Mouse (Mus musculus) adrenal gland, postnatal 4 days (tissue): Measurements from ENCODE around the gene Oscar. TPM values are rescaled to one million over a fixed set of nuclear protein-coding genes. Genes with fewer than 3 reads are reported as not detected.
A peak's percentile ranks its signal among the peaks of the same experiment; 100 is the strongest.

Experiments
- DNase-seq, 2 experiments: peaks; one replicate each; pipeline ENCODE4 v3.0.0; 2021 to 2022; ENCODE audit warnings: low spot score in 2 of 2, mixed read lengths in 2 of 2
- long read RNA-seq, 2 experiments: library from polyadenylated mRNA; stranded (forward); transcript quantifications; one replicate each; pipeline ENCODE4 v2.0.0; 2021
- total RNA-seq, 2 experiments: library from RNA; stranded (reverse); gene quantifications; 2 replicates each; pipeline ENCODE4 v1.2.3; 2021

The Oscar gene
- under 1 TPM; 0.28 TPM for total RNA-seq
- long read RNA-seq, experiment 1 = 0 reads
- long read RNA-seq, experiment 2 = 0 reads

DNA sequence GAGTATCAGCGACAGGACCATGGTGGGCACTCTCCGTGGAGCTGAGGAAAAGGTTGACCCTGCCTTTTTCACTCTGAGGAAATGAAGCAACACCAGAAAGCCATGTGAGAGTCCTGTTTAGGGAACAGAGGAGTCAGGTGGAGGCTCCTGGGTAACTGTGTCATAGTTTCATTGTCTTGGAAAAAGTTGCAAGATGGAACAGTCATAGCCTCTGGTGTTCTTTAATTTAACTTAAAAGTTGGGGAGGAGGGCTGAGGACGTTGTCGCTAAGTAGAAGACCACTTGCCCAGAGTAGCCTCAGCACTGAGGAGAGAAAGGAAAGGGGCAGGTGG, at the start of gene Oscar:
Gene Oscar (minus strand): TSS at position 101 of the 332 bp plus-strand sequence.
- DNase-seq = no peak

DNA sequence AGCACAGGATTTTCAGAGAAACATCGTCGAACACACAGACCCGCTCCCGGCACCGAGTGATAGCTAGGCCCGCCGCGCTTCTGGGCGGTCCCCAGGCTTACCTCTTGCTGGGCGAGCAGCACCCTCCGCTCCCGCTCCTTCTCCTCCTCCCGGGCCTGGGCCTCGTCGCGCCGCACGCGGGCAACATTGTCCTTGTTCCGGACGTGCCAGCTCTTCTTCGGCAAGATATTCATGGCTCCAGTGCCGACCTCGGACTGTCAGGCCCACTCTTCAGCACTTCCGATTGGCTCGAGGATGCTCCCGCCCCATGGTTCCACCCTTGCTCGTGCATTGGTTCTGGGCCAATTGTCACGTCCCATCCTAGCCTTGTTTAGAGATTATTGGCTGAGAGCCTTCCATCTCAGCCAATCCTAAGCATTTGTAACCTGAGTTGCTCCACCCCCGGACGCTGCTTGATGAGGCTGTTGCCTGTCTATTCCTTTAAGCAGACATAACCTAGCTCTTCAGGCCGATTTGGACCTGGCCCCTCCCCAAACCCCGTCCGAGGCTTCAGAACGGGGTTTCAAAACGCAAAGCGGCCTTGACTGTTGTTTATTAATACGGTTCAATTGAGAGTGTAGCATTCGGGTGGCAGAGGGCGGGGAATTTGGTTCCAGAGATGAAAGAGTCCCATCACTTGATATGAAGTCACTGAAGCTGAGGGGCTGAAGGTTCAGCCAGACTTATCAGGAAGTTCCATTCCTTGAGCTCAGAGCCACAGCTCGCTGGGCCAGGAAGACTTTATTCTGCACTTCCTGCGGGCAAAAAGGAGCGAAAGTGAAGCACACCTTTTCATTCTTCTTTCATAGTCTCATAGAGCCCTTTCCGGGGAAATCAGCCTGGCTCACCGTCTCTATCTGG, 49.5 kb upstream of the Oscar start, which contains the start of gene Leng1:
Gene Leng1 (minus strand): TSS at position 626 of the 900 bp plus-strand sequence.
- peak; percentile 79 to 91 for DNase-seq

DNA sequence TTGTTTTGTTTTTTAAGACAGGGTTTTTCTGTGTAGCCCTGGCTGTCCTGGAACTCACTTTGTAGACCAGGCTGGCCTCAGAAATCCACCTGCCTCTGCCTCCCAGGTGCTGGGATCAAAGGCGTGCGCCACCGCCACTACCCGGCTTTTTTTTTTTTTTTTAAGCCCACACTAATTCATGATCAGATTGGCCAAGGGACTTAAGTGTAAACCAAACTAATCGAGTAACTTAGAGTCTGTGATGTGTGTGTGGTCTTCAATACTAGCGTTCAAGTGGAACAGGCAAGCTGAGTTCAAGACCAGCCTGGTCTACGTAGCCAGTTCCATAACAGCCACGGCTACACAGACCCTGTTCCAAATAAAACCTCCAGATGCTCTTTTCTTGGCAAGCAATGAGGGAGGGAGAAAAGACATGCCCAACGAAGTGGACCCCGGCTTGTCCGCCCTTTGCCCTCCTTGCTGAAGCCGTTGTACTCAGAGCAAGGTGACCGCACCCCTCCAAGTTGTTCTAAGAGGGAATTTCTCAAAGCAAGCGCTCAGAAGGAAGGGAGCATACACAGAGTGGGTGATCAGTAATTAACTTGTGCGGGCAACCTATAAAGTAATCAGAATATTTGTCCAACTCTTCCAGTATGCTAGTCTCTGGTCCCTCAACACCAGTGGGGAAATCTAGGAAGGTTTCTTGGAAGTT, 48.7 kb upstream of the Oscar start:
- no peak for DNase-seq

DNA sequence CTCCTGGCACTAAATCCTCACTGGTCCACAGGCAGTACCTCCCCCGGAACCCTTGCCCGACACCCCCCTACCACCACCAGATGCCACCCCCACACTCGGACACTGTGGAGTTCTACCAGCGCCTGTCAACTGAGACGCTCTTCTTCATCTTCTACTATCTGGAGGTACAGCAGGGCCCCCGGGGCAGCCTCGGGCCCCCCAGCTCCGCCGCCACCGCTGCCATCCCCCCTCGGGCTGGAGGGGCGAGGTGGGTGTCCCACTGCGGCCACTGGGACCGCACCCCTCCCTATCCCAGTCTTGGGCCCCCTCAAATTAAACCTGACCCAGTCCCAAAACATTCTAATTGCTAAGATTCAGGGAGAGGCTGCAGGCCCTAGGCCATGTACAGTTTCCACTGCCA, 42.6 kb upstream of the Oscar start:
- no peak for DNase-seq

DNA sequence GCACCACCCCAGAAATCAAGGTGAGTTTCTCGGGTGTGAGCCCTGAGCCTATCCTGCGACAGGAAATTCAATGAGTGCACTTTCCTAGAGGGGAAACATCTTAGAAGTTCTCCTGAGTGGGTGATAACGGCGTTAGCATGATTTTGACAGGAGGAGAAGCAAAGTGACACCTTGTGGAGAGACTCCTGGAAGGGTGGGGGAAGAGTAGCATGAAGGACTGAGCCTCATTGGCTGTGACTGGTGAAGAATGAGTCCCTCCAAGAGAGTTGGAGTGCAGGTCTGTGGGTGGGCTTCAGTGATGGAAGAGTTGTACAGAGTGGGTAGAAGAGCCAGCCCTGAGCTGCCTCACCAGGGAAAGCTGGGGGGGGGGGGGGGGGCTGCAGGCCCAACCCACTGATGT, 41.0 kb upstream of the Oscar start:
- DNase-seq = no peak

DNA sequence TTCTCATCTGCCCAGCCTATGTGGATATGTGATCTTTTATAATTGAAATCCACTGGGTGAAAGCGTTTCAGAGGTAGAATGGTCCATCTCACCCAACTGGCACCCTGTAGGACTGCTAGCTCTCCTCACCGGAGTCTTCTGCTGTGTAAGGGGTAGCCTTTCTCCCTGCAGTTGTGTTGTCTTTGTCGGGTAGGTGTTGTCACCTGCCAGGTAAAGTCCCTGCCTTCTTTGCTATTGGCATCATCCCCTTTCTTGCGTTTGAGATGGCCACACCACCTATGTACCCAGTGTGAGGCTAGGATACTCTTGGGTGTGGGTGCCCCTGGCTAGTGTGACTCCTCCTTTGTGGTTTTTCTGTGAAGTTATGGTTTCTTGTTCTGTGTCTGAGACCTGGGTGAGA, 30.7 kb upstream of the Oscar start:
- no peak for DNase-seq

DNA sequence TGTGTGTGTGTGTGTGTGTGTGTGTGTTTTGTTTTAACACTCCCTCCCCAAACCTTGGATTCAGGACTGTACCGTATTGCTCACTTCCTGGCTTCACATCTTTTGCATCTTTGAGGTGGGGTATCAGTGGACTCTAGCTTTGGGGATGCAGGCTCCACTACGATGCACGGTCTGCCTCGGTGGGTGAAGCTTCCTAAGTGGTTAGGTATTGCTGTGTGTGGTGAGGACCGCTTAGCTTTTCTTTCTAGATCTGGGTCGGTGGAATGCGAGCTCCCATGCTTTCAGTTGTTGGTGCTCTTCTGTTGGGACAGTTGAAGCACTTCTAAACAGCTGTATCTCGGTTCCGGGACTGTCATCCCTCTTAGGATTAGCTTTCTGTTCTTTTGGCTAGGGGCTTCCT, 30.2 kb upstream of the Oscar start:
- DNase-seq = no peak

DNA sequence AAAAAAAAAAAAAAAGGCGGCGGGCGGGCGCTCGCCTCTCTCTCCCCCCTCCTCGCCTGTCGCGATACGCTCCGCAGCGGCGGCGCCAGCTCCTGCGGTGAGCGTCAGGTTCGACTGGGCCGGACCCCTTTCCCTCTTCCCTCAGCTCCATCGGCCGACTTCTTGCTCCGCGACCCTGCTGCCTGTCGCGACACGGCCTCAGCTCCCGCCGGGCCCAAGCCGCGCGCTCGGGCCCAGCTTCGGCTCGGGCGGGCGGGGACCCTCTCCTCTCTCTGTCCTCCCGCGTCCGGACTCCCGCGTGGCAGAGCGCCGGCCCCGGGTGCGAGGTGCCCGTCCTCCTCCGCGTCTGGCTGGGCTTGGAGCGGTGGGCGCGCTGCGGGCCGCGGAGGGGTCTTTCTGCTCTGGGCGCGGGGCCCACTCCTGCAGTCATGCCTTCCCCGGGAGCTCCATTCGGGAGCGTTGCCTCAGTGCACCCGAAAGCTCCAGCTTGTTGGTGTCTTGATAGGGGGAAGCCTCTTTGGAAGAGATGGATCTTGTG, 29.6 kb upstream of the Oscar start:
- DNase-seq = peak in 1 of 2 experiments; percentile 25

DNA sequence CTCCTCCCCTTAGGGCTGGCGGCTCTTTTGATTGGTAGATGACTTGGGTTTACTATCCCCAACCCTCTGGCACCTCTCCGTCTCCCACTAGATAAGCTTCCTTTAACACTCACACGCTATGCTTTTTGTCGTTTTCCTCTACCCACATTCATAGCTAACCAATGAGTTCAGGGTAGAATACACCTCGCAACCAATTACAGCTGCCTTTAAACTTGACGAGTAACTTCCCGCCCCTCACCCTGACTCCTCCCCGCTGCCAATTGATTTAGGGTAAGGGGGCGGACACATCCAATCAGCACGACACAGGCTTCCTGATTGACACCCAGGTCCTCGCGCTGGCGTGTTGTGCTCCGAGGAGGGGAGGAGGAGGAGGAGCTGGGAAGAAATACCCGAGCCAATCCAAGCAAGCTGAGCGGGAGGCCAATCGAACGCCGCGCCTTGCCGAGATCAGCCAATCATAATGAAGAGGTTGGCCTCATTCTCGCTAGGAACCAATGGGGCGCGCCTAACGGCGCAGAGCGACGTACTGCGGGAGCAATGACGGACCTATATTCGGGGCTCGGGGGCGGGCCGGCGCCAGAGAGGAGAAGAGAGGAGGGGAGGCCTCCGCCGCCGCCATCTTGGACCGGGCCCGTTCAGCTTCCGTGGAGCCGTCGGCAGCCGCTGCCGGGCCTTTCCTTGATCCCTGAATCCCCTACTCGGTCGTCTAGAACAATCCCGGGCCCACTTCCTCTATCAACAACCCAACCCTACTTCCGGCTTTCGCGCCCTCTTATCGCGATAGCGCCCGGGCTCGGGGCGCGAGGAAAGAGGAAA, 28.9 kb upstream of the Oscar start, which contains the start of gene Cnot3:
Gene Cnot3 (plus strand): TSS at position 597 of the 816 bp plus-strand sequence.
- DNase-seq = peak; percentile 94 to 96

DNA sequence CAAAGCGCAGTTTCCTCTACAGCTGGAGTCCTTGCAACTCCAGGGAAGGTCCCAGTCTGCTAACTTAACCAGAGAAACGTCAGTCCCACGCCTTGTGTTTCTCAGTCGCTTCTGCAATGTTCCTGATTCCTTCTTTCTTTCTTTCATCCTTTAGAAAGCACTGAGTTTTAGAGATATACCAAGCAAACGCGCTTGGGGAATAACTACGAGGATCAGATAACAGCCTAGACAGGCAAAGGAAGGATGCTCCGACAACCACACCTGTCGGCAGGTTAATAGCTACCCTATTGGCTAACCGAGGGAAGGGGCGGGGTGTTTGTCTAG, 28.4 kb upstream of the Oscar start:
- DNase-seq = no peak

DNA sequence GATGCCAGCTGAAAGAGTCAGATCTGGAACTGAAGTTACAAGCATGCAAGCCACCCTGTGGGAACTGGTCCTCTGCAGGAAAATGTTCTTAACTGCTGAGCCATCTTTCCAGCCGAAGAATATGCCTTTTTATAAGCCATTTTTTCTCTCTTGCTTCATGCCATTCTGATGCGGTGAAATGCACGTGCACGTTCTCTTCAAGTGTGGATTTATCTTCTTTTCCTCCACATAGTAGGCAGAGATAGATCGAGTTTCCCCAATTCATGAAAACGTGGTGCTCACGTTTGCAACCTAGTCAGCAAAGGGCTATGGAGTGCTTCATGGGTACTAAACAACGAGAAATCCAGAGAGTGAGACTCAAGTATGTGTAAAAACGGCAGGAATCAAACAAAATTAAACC, 27.9 kb upstream of the Oscar start:
- no peak for DNase-seq

DNA sequence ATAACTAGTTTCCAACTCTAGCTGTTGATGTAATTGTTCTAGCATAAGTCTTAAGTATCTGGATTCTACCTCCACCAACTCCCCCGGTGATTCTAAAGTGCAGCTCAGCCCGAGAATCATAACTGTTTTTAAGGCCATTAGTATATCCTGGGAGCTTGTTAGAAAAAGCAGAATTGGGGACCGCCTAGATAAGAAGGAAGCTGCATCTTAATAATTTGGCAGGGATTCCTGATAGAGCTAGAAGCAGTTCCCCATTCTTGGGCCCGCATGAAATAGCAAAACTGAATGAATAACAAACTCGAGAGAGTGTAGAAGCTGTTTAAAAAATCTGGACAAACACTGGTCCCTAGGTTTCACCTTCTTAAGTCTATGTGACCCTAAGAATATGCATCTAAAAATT, 27.5 kb upstream of the Oscar start:
- no peak for DNase-seq

DNA sequence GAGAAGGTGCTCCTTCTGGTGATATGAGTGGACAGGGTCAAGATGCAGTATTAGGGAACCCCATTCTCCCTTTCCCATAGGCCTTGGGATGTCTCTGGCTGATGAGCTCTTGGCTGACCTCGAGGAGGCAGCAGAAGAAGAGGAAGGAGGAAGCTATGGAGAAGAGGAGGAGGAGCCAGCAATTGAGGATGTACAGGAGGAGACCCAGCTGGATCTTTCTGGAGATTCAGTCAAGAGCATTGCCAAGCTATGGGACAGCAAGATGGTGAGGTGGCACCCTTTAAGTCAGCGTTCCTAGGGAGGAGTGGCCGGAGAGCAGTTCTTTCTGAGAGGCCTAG, 14.5 kb upstream of the Oscar start:
- no peak for DNase-seq

DNA sequence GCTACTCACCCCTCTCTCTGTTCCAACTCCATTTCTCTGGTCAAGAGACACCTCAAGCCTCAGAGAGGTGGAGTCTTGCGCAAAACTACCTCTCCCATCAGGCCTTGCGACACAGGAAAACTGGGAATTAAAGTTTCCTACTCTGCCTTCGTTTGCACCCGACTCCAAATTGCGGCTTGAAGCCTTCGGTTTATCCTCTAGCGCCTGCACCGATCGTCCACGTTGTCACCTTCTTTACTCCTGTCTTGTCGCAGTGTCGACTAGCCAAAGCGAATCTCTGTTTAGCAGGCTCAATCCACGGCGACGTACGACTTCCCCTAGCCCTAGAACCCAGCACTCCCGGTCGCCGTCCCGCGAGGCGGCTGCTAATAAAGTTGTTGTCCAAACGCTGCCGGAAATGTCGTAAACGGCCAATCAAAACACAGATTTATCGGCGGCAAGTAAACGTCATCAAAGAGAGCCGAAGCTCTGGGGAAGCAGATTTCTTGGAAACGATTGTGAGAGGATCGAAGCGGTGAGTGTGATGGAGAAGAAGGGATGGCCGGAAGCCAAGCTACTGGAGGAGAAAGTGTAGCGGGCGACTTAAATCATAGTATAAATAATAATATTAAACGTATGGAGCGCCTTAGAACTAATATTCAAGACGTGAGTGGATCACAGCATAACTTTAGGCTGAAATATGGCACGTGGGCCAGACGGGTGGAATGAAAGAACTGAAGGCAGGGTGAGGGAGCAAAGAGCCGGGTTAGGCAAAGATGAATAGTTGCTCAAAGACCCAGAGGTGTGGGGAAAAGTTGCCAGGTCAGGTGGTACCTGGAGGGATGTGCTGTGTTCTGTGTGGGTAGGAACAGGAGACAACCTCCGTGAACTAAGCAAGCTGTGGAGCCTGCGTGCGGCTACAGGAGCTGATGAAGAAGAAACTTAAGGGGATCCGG, 13.9 kb upstream of the Oscar start, which contains the start of the genes Tfpt and Prpf31:
Gene Tfpt (minus strand): TSS at position 387 of the 935 bp plus-strand sequence.
Gene Prpf31 (plus strand): TSS at position 443 of the 935 bp plus-strand sequence.
- DNase-seq = peak; percentile 74 to 80

DNA sequence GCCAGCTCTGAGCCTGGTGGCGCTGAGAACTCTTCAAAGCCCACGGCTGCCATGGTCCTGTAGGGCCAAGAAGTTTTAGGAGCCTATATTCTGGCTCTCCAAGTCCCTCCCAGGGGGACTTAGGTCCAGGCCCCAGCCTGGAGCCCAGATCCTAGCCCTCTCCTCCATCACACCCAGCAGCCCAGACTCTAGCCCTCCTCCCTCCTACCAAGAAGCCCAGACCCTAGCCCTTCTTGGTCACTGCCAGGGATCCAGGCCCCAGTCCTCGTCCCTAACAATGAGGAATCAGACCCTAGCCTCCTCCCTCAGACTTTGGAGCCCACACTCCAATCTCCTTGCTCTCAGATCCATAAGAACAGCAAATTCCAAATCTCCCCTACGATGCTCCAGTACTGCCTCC, 13.1 kb upstream of the Oscar start:
- no peak for DNase-seq

DNA sequence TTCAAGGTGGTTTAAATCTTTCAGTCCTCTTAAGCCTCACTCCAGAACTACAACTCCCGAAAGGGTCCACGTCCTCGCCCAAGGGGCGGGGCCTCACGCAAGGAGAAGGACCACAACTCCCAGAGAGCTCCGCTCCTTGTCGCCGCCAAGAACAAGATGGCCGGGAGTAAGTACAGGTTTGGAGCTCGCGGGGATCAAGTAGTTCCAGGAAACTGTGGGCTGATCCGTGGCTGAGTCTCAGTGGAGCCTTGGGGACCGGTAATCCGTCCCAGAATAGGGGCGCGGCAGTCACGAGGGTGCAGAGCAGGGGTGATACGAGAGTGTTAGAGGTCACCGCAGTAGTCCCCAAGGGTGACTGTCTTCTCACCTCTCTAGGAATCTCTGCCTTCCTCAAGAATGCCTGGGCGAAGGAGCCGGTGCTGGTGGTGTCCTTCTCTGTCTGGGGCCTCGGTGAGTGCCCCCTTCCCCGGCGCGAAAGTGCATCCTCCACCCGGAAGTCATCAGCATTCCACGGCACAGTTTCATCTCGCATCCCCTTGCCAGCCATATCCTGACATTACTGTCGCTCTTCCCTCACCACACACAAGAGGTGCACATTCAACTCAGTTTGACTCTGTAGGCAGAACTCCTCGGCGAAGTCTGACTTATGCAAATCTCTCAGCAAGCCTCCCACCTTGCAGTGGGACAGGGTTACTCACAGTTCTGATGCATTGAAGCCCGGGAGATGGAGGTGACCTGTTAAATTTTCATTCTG, 1.5 kb upstream of the Oscar start, which contains the start of gene Ndufa3:
Gene Ndufa3 (plus strand): TSS at position 132 of the 754 bp plus-strand sequence.
- peak; percentile 59 to 71 for DNase-seq

DNA sequence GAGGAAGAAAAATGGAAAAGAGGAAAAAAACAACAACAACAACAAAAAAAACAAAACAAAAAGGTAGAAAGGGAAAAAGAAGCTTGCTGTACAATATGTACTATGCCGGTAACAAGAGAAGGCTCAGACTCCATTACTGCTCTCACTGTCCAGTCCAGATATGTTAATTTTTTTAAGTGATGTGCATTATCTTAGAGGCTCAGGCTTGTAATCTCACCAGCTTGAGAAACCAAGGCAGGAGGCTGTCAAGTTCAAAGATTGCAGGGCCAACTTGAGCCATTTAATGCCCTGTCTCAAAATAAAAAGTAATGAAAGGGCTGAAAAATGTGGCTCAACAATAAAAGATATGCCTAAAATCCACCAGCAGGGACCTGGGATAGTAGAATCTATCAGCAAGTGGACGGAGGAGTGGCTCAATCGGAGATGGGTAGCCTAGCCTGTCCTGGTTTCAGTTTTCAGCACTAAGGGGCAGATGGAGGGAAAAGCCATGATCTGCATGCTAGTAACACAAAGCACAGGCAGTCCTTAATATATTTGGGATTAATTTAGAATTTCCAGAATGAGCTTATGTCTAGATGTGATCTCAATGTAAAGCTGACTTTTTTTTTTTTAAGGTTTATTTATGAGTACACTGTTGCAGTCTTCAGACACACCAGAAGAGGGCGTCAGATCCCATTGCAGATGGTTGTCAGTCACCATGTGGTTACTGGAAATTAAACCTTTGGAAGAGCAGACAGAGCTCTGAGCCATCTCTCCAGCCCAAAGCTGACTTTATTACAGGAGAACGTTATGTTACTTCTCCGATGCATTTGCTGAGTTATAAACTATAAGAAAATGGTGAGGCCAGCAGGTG, 658 bp upstream of the Oscar start:
- no peak for DNase-seq

DNA sequence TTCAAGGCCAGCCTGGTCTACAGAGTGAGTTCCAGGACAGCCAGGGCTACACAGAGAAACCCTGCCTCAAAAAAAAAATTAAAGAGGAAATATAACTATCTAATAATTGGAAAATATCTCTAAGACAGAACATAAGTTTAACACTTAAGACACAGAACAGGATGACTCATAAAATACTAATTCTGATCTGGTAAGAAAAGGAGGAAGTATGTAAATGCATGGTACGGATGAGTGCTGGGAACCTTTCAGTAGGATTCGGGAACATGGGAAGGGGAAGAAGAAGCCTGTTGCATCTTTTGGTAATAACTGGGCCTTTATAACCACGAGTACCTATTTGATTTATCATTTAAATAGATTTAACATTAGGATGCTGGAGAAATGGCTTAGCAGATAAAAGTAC, 1.9 kb downstream of the Oscar start:
- DNase-seq = no peak
